Mouse (Mus musculus): ENCODE data around the gene Limk2. TPM values are rescaled to one million over a fixed set of nuclear protein-coding genes. Genes with fewer than 3 reads are reported as not detected.
A peak's percentile ranks its signal among the peaks of the same experiment; 100 is the strongest.

Gene Limk2
- total and polyA plus RNA-seq, 3 experiments = 33.0 to 47.1 (median 46.1) TPM

DNA sequence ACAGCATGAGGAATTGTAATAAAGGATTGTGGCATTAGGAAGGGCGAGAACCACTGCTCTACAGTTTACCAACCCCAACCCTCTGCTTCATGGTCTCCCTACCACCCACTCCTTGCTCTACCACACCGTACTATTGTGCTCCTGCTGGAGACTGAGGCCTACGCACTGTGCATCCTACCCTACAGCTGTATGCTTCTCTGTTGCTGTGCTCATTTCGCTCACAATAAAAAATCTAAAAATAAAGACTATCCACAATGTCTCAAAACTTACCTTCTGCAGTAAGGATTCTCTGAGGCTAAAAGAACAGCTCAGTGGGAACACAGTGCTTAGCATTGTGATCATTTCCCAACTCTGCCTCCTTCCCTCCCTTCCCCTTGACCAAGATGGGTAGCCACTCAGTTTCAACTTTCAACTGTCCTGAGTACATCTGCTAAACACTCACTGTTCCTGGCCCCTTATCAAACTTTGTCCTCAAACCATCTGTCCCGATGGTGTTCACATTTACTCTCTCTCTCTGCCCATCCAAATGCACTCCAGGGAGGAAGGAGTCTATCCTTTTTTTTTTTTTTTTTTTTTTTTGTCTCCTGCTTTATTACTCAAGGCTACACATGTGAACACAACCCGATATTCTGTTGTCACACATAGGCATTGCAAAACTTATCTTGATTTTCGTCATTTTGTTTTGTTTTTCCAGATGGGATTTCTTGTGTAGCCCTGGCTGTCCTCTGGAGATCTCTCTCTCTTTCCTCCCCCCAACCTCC is 4.5 kb downstream of the Limk2 start:
- ATAC-seq (ENCODE audit: extremely low read depth, insufficient number of reproducible peaks, low FRiP score, poor library complexity, severe bottlenecking) = 0 out of 2 replicates have a peak, but pooled peaks have one; percentile 17
- peaks cover 66% of the 10 kb centered on the region for H3K4me1 ChIP-seq (ENCODE audit: insufficient read depth, low read depth, low read length)
- peaks cover 62% of the 10 kb centered on the region for H3K36me3 ChIP-seq (replicated peaks)
- H3K27me3 ChIP-seq (ENCODE audit: insufficient read depth, low read length) = no peaks in the 10 kb centered on the region
- TF ChIP-seq TAL1 (conservative IDR thresholded peaks at IDR 0.05; ENCODE audit: low read depth, low read length) (0 out of 2 replicates have a peak, but pooled peaks have one; percentile 30), GATA1 (IDR thresholded peaks at IDR 0.05; ENCODE audit: borderline replicate concordance, low read length) (no peak)
- no peaks in the 10 kb centered on the region for H3K9me3 ChIP-seq (replicated peaks)
- DNase-seq (ENCODE audit: low spot score) = no peak
- H3K4me3 ChIP-seq (ENCODE audit: low read depth, low read length) = no peak overlapping the region; the same call in 1 of the 2 replicates

DNA sequence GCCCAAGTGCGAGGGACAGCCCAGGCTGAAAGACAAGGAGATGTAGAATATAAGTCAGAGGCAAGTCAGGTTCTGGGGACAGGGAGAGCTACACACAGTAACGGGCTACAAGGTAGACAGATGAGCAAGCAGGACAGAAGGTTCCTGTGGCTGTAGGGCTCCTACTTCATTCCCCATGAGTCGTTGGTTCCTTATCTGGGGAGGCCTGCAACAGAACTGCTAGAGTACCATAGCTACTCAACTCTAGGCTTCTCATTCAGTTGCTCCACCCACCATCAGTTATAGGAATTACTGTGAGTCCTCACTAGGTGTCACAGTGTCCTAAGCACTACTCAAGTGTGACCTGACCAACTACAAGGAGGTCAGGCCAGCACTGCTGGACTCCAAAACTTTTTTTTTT is 6.0 kb downstream of the Limk2 start:
- Histone ChIP-seq H3K4me1 (ENCODE audit: insufficient read depth, low read depth, low read length) (peaks cover 62% of the 10 kb centered on the region), H3K9me3 (replicated peaks) (no peaks in the 10 kb centered on the region), H3K36me3 (replicated peaks) (peaks cover 71% of the 10 kb centered on the region), H3K4me3 (ENCODE audit: low read depth, low read length) (no peak overlapping the region; the same call in 1 of the 2 replicates), H3K27me3 (ENCODE audit: insufficient read depth, low read length) (no peaks in the 10 kb centered on the region)
- ATAC-seq (ENCODE audit: extremely low read depth, insufficient number of reproducible peaks, low FRiP score, poor library complexity, severe bottlenecking) = peak; percentile 66
- peak; percentile 64 for DNase-seq (ENCODE audit: low spot score)
- TF ChIP-seq GATA1 (IDR thresholded peaks at IDR 0.05; ENCODE audit: borderline replicate concordance, low read length) (no peak), TAL1 (conservative IDR thresholded peaks at IDR 0.05; ENCODE audit: low read depth, low read length) (no peak), POLR2AphosphoS5 (IDR thresholded peaks at IDR 0.05; ENCODE audit: insufficient replicate concordance, low read depth, low read length) (no peak), GATA2 (IDR thresholded peaks at IDR 0.05; ENCODE audit: borderline replicate concordance, low read depth, low read length) (no peak), CTCF (IDR thresholded peaks at IDR 0.05; ENCODE audit: low read depth, low read length) (no peak)

GRCm38 (mm10) chr11:3398318-3398717 is 10.7 kb downstream of the Limk2 start:
- no peak for TF ChIP-seq GATA2 (IDR thresholded peaks at IDR 0.05; ENCODE audit: borderline replicate concordance, low read depth, low read length)
- no peak for TF ChIP-seq GATA1 (IDR thresholded peaks at IDR 0.05; ENCODE audit: borderline replicate concordance, low read length)
- TF ChIP-seq TAL1 (conservative IDR thresholded peaks at IDR 0.05; ENCODE audit: low read depth, low read length) = no peak
- no peak for TF ChIP-seq POLR2AphosphoS5 (IDR thresholded peaks at IDR 0.05; ENCODE audit: insufficient replicate concordance, low read depth, low read length)
- no peak for TF ChIP-seq CTCF (IDR thresholded peaks at IDR 0.05; ENCODE audit: low read depth, low read length)
- ATAC-seq (ENCODE audit: extremely low read depth, insufficient number of reproducible peaks, low FRiP score, poor library complexity, severe bottlenecking) = no peak
- Histone ChIP-seq H3K4me1 (ENCODE audit: insufficient read depth, low read depth, low read length) (peaks cover 29% of the 10 kb centered on the region), H3K36me3 (replicated peaks) (peaks cover 81% of the 10 kb centered on the region), H3K27me3 (ENCODE audit: insufficient read depth, low read length) (no peaks in the 10 kb centered on the region), H3K4me3 (ENCODE audit: low read depth, low read length) (no peak overlapping the region), H3K9me3 (replicated peaks) (no peaks in the 10 kb centered on the region)
- no peak for DNase-seq (ENCODE audit: low spot score)

- Histone ChIP-seq H3K27me3 (ENCODE audit: insufficient read depth, low read length) (no peaks in the 10 kb centered on the region), H3K9me3 (replicated peaks) (no peaks in the 10 kb centered on the region), H3K4me3 (ENCODE audit: low read depth, low read length) (no peak overlapping the region), H3K4me1 (ENCODE audit: insufficient read depth, low read depth, low read length) (peaks cover 17% of the 10 kb centered on the region), H3K36me3 (replicated peaks) (peaks cover 84% of the 10 kb centered on the region)
- TF ChIP-seq CTCF (IDR thresholded peaks at IDR 0.05; ENCODE audit: low read depth, low read length) (no peak), TAL1 (conservative IDR thresholded peaks at IDR 0.05; ENCODE audit: low read depth, low read length) (no peak), GATA1 (IDR thresholded peaks at IDR 0.05; ENCODE audit: borderline replicate concordance, low read length) (no peak), GATA2 (IDR thresholded peaks at IDR 0.05; ENCODE audit: borderline replicate concordance, low read depth, low read length) (no peak), POLR2AphosphoS5 (IDR thresholded peaks at IDR 0.05; ENCODE audit: insufficient replicate concordance, low read depth, low read length) (no peak)
- ATAC-seq (ENCODE audit: extremely low read depth, insufficient number of reproducible peaks, low FRiP score, poor library complexity, severe bottlenecking) (no peak), DNase-seq (ENCODE audit: low spot score) (no peak)
These were observed 12.4 kb downstream of the Limk2 start for GRCm38 (mm10) chr11:3396562-3396961.

- H3K36me3 ChIP-seq (replicated peaks) = peaks cover 82% of the 10 kb centered on the region
- no peak for ATAC-seq (ENCODE audit: extremely low read depth, insufficient number of reproducible peaks, low FRiP score, poor library complexity, severe bottlenecking)
- no peaks in the 10 kb centered on the region for H3K27me3 ChIP-seq (ENCODE audit: insufficient read depth, low read length)
- no peak overlapping the region for H3K4me3 ChIP-seq (ENCODE audit: low read depth, low read length)
- H3K9me3 ChIP-seq (replicated peaks) = no peaks in the 10 kb centered on the region
- TF ChIP-seq GATA2 (IDR thresholded peaks at IDR 0.05; ENCODE audit: borderline replicate concordance, low read depth, low read length) = no peak
- DNase-seq (ENCODE audit: low spot score) = no peak
- peaks cover 17% of the 10 kb centered on the region for H3K4me1 ChIP-seq (ENCODE audit: insufficient read depth, low read depth, low read length)
These were observed 12.9 kb downstream of the Limk2 start for GRCm38 (mm10) chr11:3396091-3396490.

DNA sequence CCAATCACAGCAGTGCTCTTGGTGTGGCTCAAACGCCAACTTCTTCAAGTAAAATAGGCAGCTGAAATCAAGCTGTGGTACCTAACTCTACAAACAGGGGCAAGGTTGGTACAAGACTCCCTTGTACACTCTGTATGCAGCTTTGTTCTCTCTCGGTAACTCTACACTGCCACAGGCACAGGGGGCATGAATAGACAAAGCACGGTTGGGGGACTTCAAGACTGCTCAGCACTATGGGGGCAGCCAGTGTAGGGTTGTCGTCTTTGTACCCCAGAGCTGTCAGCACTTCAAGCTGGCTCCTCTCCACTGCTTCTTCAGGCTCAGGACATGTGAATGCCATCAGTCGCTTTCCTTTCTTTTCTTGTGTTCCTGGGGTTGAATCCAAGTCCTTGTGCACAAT is 14.5 kb downstream of the Limk2 start:
- ATAC-seq (ENCODE audit: extremely low read depth, insufficient number of reproducible peaks, low FRiP score, poor library complexity, severe bottlenecking) = no peak
- TF ChIP-seq GATA2 (IDR thresholded peaks at IDR 0.05; ENCODE audit: borderline replicate concordance, low read depth, low read length) (no peak), GATA1 (IDR thresholded peaks at IDR 0.05; ENCODE audit: borderline replicate concordance, low read length) (no peak), TAL1 (conservative IDR thresholded peaks at IDR 0.05; ENCODE audit: low read depth, low read length) (no peak), CTCF (IDR thresholded peaks at IDR 0.05; ENCODE audit: low read depth, low read length) (no peak), POLR2AphosphoS5 (IDR thresholded peaks at IDR 0.05; ENCODE audit: insufficient replicate concordance, low read depth, low read length) (no peak)
- peaks cover 11% of the 10 kb centered on the region; the same call in 1 of the 2 replicates for H3K4me1 ChIP-seq (ENCODE audit: insufficient read depth, low read depth, low read length)
- no peak for DNase-seq (ENCODE audit: low spot score)
- peaks cover 84% of the 10 kb centered on the region for H3K36me3 ChIP-seq (replicated peaks)
- no peak overlapping the region for H3K4me3 ChIP-seq (ENCODE audit: low read depth, low read length)
- H3K27me3 ChIP-seq (ENCODE audit: insufficient read depth, low read length) = no peaks in the 10 kb centered on the region
- H3K9me3 ChIP-seq (replicated peaks) = no peaks in the 10 kb centered on the region

Measured in G1E (cell line).